Mouse (Mus musculus) limb, embryonic 14.5 days (tissue): ENCODE measurements around the gene Papss2. TPM values are rescaled to one million over a fixed set of nuclear protein-coding genes. Genes with fewer than 3 reads are reported as not detected.

ENCODE experiments used
- ATAC-seq: fragments of 200-750 bp; cut with Nextera tagmentation; 2 replicates; pipeline ENCODE4 v1.8.0; 2017; ENCODE audit warnings: low read depth, moderate number of reproducible peaks, moderate TSS enrichment; ENCODE audit not compliant: low FRiP score
- DNase-seq: peaks from one replicate; pipeline ENCODE4 v3.0.0-alpha.2; 2015; ENCODE audit warnings: low spot score
- H3K27ac ChIP-seq: fragments of 300-500 bp; sonication (generic); replicated peaks from 2 replicates; pipeline ENCODE4 v1.5.1; 2014; ENCODE audit warnings: low read depth, mild to moderate bottlenecking, low read length, moderate library complexity, mixed read lengths
- H3K27me3 ChIP-seq: fragments of 300-500 bp; sonication (generic); 2 replicates; pipeline ENCODE4 v1.6.1; 2014; ENCODE audit warnings: low read length, mixed read lengths; ENCODE audit not compliant: control insufficient read depth, insufficient read depth
- H3K36me3 ChIP-seq: fragments of 300-500 bp; sonication (generic); 2 replicates; pipeline ENCODE4 v1.6.1; 2014; ENCODE audit warnings: mild to moderate bottlenecking, low read length, moderate library complexity, mixed read lengths; ENCODE audit not compliant: control insufficient read depth, insufficient read depth
- H3K4me1 ChIP-seq: fragments of 300-500 bp; sonication (generic); 2 replicates; pipeline ENCODE4 v1.6.1; 2014; ENCODE audit warnings: antibody characterized with exemption, low read length, mixed read lengths; ENCODE audit not compliant: control insufficient read depth, insufficient read depth
- H3K4me2 ChIP-seq: fragments of 300-500 bp; sonication (generic); replicated peaks from 2 replicates; pipeline ENCODE4 v1.6.1; 2014; ENCODE audit warnings: low read depth, mild to moderate bottlenecking, low read length, moderate library complexity; ENCODE audit not compliant: severe bottlenecking
- H3K4me3 ChIP-seq: fragments of 300-500 bp; sonication (generic); replicated peaks from 2 replicates; pipeline ENCODE4 v1.5.1; 2014; ENCODE audit warnings: low read length
- H3K9ac ChIP-seq: fragments of 300-500 bp; sonication (generic); 2 replicates; pipeline ENCODE4 v1.6.1; 2014; ENCODE audit warnings: mild to moderate bottlenecking, low read depth, low read length, moderate library complexity; ENCODE audit not compliant: severe bottlenecking
- H3K9me3 ChIP-seq: fragments of 300-500 bp; sonication (generic); 2 replicates; pipeline ENCODE4 v1.6.1; 2016; ENCODE audit warnings: low read length; ENCODE audit not compliant: control insufficient read depth
- POLR2A ChIP-seq: fragments of 200-500 bp; IDR thresholded peaks from 2 replicates; pipeline ENCODE4 v1.8.0; 2012; ENCODE audit warnings: inconsistent platforms, mild to moderate bottlenecking, moderate library complexity, borderline replicate concordance; ENCODE audit not compliant: insufficient read depth, insufficient read length; ENCODE audit errors: extremely low read depth
- whole genome bisulfite sequencing: fragments of 180-500 bp; shearing (Covaris S2); extraction: QIAGEN DNeasy Blood & Tissue Kit; methylation state at CpG from one replicate; pipeline ENCODE4 v1.1.7; 2014; 5-methylcytosine and 5-hydroxymethylcytosine counted together
- polyA plus RNA-seq, 2 experiments: library from polyadenylated mRNA; depleted of rRNA in 1 of 2; stranded (reverse) in 1 of 2; unstranded in 1 of 2; fragments of >200 nt; fragmentation: Nextera tagmentation in 1 of 2; extraction: Ambion mirVana in 1 of 2; gene quantifications; 2 replicates each; pipeline versions ENCODE4 v1.2.1 to v1.2.3; 2012 to 2014

Papss2 gene
- polyA plus RNA-seq, 2 experiments, result 48.2 to 62.0 TPM

GRCm38 (mm10) chr19:32614772-32615099 is 19.1 kb downstream of the Papss2 start:
- H3K9me3 ChIP-seq, result no peaks in the 10 kb centered on the region
- no peaks in the 10 kb centered on the region for H3K27me3 ChIP-seq
- H3K9ac ChIP-seq, result no peak overlapping the region
- H3K4me3 ChIP-seq, result no peak overlapping the region
- 0 out of 2 replicates have a peak overlapping the region, but pooled peaks have one; percentile 9 for H3K27ac ChIP-seq
- no peak for TF ChIP-seq POLR2A
- no peak overlapping the region for H3K4me2 ChIP-seq
- DNase-seq (no peak), ATAC-seq (peak; percentile 70; the same call in 1 of the 2 replicates)
- H3K4me1 ChIP-seq, result peaks cover 9% of the 10 kb centered on the region; the same call in 1 of the 2 replicates
- WGBS, result 34% methylated on average over 2 of the region's 2 CpGs
- H3K36me3 ChIP-seq, result no peaks in the 10 kb centered on the region

- 94% methylated on average over 7 of the region's 7 CpGs for WGBS
- no peak overlapping the region for H3K4me3 ChIP-seq
- no peaks in the 10 kb centered on the region for H3K36me3 ChIP-seq
- DNase-seq, result no peak
- TF ChIP-seq POLR2A, result no peak
- H3K9ac ChIP-seq, result no peak overlapping the region
- H3K4me2 ChIP-seq, result no peak overlapping the region
- no peaks in the 10 kb centered on the region for H3K27me3 ChIP-seq
- no peak overlapping the region for H3K27ac ChIP-seq
- H3K9me3 ChIP-seq, result no peaks in the 10 kb centered on the region
- H3K4me1 ChIP-seq, result peaks cover 9% of the 10 kb centered on the region; the same call in 1 of the 2 replicates
- no peak for ATAC-seq
Observed at GRCm38 (mm10) chr19:32616646-32617045, 21.1 kb downstream of the Papss2 start.

GRCm38 (mm10) chr19:32619739-32620138 is 24.1 kb downstream of the Papss2 start:
- H3K27ac ChIP-seq, result no peak overlapping the region
- no peaks in the 10 kb centered on the region for H3K36me3 ChIP-seq
- no peaks in the 10 kb centered on the region for H3K27me3 ChIP-seq
- H3K4me1 ChIP-seq, result 0 out of 2 replicates have a peak, but pooled peaks cover 3% of the 10 kb centered on the region
- DNase-seq (no peak), ATAC-seq (no peak)
- WGBS, result 75% methylated on average over 2 of the region's 2 CpGs
- H3K4me3 ChIP-seq, result no peak overlapping the region
- no peak overlapping the region for H3K4me2 ChIP-seq
- no peak overlapping the region for H3K9ac ChIP-seq
- no peaks in the 10 kb centered on the region for H3K9me3 ChIP-seq
- no peak for TF ChIP-seq POLR2A

- H3K27ac ChIP-seq, result no peak overlapping the region
- 67% methylated on average over 15 of the region's 15 CpGs for WGBS
- ATAC-seq (no peak), DNase-seq (no peak)
- H3K9me3 ChIP-seq, result no peaks in the 10 kb centered on the region
- no peak overlapping the region for H3K4me3 ChIP-seq
- H3K27me3 ChIP-seq, result no peaks in the 10 kb centered on the region
- H3K4me2 ChIP-seq, result no peak overlapping the region
- no peaks in the 10 kb centered on the region for H3K4me1 ChIP-seq
- no peak overlapping the region for H3K9ac ChIP-seq
- no peak for TF ChIP-seq POLR2A
- H3K36me3 ChIP-seq, result no peaks in the 10 kb centered on the region
Observed at GRCm38 (mm10) chr19:32620859-32621445, 25.4 kb downstream of the Papss2 start.

GRCm38 (mm10) chr19:32622142-32622541 is 26.6 kb downstream of the Papss2 start:
- TF ChIP-seq POLR2A, result no peak
- 75% methylated on average over 3 of the region's 3 CpGs for WGBS

GRCm38 (mm10) chr19:32626768-32627331 is 31.3 kb downstream of the Papss2 start:
- ATAC-seq, result no peak
- Histone ChIP-seq H3K4me1 (peaks cover 4% of the 10 kb centered on the region; the same call in 1 of the 2 replicates), H3K27me3 (no peaks in the 10 kb centered on the region), H3K4me3 (no peak overlapping the region), H3K9me3 (no peaks in the 10 kb centered on the region), H3K27ac (no peak overlapping the region), H3K9ac (no peak overlapping the region), H3K36me3 (no peaks in the 10 kb centered on the region), H3K4me2 (no peak overlapping the region)
- TF ChIP-seq POLR2A, result no peak
- no peak for DNase-seq
- 61% methylated on average over 13 of the region's 13 CpGs for WGBS

More at GRCm38 (mm10) chr19:32622142-32622541, 26.6 kb downstream of the Papss2 start:
- Histone ChIP-seq H3K4me1 (peaks cover 4% of the 10 kb centered on the region; the same call in 1 of the 2 replicates), H3K4me2 (no peak overlapping the region), H3K4me3 (no peak overlapping the region), H3K27me3 (no peaks in the 10 kb centered on the region), H3K27ac (no peak overlapping the region), H3K36me3 (no peaks in the 10 kb centered on the region), H3K9me3 (no peaks in the 10 kb centered on the region), H3K9ac (no peak overlapping the region)
- no peak for ATAC-seq
- DNase-seq, result no peak
